Mouse (Mus musculus) stomach, embryonic 16.5 days (tissue): ENCODE results near the gene Tmem189. TPM values are rescaled to one million over a fixed set of nuclear protein-coding genes. Genes with fewer than 3 reads are reported as not detected.
"Not testable (repeated sequence)": the region's sequence is repeated elsewhere in the genome, so short reads cannot be mapped to it uniquely, and the experiment has no call there.

Experiments
- ATAC-seq: fragments of 200-750 bp; cut with Nextera tagmentation; 2 replicates; pipeline ENCODE4 v1.8.0; 2017; ENCODE audit warnings: moderate number of reproducible peaks, moderate TSS enrichment; ENCODE audit not compliant: insufficient read depth, low FRiP score
- H3K27ac ChIP-seq: fragments of 300-500 bp; sonication (generic); 2 replicates; pipeline ENCODE4 v1.5.1; 2014; ENCODE audit warnings: low read length
- H3K27me3 ChIP-seq: fragments of 300-500 bp; sonication (generic); 2 replicates; pipeline ENCODE4 v1.6.1; 2014; ENCODE audit warnings: low read length, control low read depth, mixed read lengths; ENCODE audit not compliant: control insufficient read depth, insufficient read depth
- H3K36me3 ChIP-seq: fragments of 300-500 bp; sonication (generic); 2 replicates; pipeline ENCODE4 v1.6.1; 2014; ENCODE audit warnings: low read length; ENCODE audit not compliant: control insufficient read depth, insufficient read depth
- H3K4me1 ChIP-seq: fragments of 300-500 bp; sonication (generic); 2 replicates; pipeline ENCODE4 v1.6.1; 2014; ENCODE audit warnings: low read length, control low read depth, mixed read lengths; ENCODE audit not compliant: control insufficient read depth, insufficient read depth
- H3K4me2 ChIP-seq: fragments of 300-500 bp; sonication (generic); 2 replicates; pipeline ENCODE4 v1.6.1; 2014; ENCODE audit warnings: low read depth, low read length, mixed read lengths
- H3K4me3 ChIP-seq: fragments of 300-500 bp; sonication (generic); replicated peaks from 2 replicates; pipeline ENCODE4 v1.5.1; 2014; ENCODE audit warnings: mild to moderate bottlenecking, low read length
- H3K9ac ChIP-seq: fragments of 300-500 bp; sonication (generic); 2 replicates; pipeline ENCODE4 v1.6.1; 2014; ENCODE audit warnings: low read length
- H3K9me3 ChIP-seq: fragments of 300-500 bp; sonication (generic); replicated peaks from 2 replicates; pipeline ENCODE4 v1.6.1; 2016; ENCODE audit warnings: low read length, control low read depth; ENCODE audit not compliant: control insufficient read depth
- WGBS: fragments of 180-500 bp; shearing (Covaris S2); extraction: QIAGEN DNeasy Blood & Tissue Kit; methylation state at CpG from one replicate; pipeline ENCODE4 v1.1.7; 2014; 5-methylcytosine and 5-hydroxymethylcytosine counted together
- polyA plus RNA-seq: library from polyadenylated mRNA; unstranded; fragments of >200 nt; fragmentation: Nextera tagmentation; extraction: Ambion mirVana; gene quantifications from 2 replicates; pipeline ENCODE4 v1.2.1, GENCODE M21; 2015

The Tmem189 gene
- polyA plus RNA-seq, 1 experiment from 2014 or later, result 35.7 TPM

DNA sequence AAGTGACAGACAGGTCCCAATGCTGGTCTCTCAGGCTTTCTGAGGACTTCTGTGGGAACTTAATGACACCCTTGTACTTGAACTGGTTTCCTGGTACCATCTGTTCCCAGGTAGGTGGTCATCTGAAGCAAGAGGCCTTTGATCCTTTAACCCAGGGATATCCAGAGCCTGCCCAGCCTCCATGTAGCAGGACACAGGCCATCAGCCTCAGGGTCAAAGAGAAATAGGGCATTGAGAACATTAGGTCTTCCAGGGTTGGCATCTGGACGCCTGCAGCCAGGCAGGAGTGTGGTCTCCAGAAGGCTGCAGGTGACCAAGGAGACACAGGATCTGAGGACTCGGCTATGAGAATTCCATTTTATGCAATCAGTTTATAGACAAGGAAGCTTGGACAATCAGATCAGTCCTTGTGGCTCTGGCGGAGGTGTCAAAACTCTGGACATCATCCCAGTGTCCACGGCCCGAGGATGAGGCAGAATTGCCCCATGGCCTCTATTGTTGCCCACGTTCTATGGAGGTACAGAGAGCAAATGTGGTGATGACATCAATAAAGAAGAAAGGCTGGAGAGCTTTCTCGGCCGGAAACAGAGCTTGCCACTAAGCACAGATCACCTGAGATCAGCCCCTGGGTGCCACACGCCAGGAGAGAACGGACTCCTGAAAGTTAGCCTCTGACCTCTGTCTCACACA lies 34.6 kb downstream of the Tmem189 start:
- ATAC-seq, result no peak

DNA sequence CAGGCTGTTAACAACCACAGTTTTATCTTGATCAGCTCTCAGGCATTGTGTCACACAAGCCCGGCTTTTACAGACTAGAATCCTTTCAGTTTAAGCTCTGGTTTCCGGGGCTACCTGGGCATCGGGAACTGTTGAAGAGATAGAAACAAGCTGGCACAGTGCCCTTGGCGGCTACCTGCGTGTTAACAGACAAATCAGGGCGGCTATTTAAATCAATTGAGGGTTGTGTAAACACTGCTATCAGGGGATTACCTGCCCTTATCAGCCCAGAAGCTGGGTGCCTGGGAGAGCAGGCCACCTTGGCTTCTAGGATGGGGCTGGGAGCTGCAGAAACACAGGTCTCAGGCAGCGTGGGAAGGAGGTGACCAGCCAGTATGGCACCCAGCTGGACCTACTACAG lies 36.9 kb downstream of the Tmem189 start:
- H3K4me1 ChIP-seq, result peaks cover 10% of the 10 kb centered on the region; the same call in 1 of the 2 replicates
- no peak overlapping the region for H3K4me3 ChIP-seq
- WGBS, result 59% methylated on average over 7 of the region's 7 CpGs
- no peak overlapping the region for H3K9ac ChIP-seq
- no peak for ATAC-seq
- H3K27ac ChIP-seq, result no peak overlapping the region
- H3K27me3 ChIP-seq, result no peaks in the 10 kb centered on the region
- H3K9me3 ChIP-seq, result no peaks in the 10 kb centered on the region
- H3K4me2 ChIP-seq, result no peak overlapping the region
- 0 out of 2 replicates have a peak, but pooled peaks cover 6% of the 10 kb centered on the region for H3K36me3 ChIP-seq

More for the DNA sequence above, 34.6 kb downstream of the Tmem189 start:
- Histone ChIP-seq H3K4me3 (no peak overlapping the region), H3K36me3 (0 out of 2 replicates have a peak, but pooled peaks cover 6% of the 10 kb centered on the region), H3K4me1 (peaks cover 31% of the 10 kb centered on the region), H3K27me3 (no peaks in the 10 kb centered on the region), H3K9me3 (no peaks in the 10 kb centered on the region), H3K9ac (no peak overlapping the region), H3K4me2 (no peak overlapping the region), H3K27ac (no peak overlapping the region)
- WGBS, result 87% methylated on average over 10 of the region's 10 CpGs

DNA sequence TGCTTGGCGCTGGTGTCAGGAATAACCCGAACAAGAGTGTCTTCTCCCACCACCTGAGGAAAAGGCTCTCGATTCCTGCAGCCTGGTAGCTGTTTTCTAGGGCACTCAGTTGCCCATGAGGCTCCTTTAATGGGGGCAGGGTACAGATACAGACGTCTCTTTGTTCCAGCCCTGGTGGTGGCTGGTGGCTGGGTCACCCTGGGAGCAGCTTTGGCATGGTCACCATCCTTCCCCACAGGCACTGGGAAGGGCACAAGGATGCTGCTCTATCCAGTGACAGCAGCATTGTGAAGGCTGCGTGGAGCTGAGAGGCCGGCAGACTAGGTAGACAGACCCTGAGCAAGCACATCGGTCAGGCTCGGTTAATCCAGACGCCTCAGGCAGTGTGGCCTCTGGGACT lies 38.0 kb downstream of the Tmem189 start:
- Histone ChIP-seq H3K4me1 (peaks cover 5% of the 10 kb centered on the region; the same call in 1 of the 2 replicates), H3K27me3 (no peaks in the 10 kb centered on the region), H3K4me2 (no peak overlapping the region), H3K9ac (no peak overlapping the region), H3K27ac (no peak overlapping the region), H3K4me3 (no peak overlapping the region), H3K9me3 (no peaks in the 10 kb centered on the region), H3K36me3 (0 out of 2 replicates have a peak, but pooled peaks cover 6% of the 10 kb centered on the region)
- ATAC-seq, result no peak
- WGBS, result 87% methylated on average over 9 of the region's 9 CpGs

DNA sequence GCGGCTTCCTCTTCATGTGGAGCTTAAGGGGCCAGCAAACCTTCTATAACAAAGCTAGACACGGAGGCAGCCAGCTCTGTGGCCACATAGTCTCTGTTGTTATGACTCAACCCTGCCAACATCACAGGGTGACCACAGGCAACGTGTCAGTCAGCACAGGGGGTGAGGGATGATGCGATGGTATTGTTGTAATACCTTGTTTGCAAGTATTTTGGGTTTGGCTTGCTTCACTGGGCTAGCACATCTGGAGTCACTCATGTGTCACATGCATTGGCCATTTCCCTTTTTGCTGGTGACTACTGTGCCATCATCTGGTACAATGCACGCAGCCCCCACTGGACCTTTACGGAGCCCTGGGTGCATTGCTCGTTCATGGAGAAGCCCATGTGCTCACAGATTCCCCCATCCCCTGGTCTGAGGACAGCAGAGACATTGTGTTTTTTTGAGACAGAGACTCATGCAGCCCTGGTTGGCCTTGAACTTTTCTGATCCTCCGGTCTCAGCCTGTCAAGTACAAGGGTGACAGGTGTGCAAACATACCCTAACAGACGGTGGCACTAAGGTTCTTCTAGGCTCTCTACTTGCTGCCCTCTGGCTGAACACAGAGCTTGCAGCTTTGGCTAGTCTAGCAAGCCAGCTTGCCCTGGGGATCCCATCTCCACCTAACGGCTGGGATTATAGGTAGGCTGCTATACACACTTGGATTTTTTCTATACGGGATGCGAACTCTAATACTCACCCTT lies 40.2 kb downstream of the Tmem189 start:
- Histone ChIP-seq H3K27ac (no peak overlapping the region), H3K36me3 (0 out of 2 replicates have a peak, but pooled peaks cover 6% of the 10 kb centered on the region), H3K4me2 (no peak overlapping the region), H3K27me3 (no peaks in the 10 kb centered on the region), H3K4me3 (no peak overlapping the region), H3K9me3 (no peaks in the 10 kb centered on the region), H3K9ac (no peak overlapping the region), H3K4me1 (no peaks in the 10 kb centered on the region; the same call in 1 of the 2 replicates)
- WGBS, result 81% methylated on average over 12 of the region's 12 CpGs
- ATAC-seq, result no peak

DNA sequence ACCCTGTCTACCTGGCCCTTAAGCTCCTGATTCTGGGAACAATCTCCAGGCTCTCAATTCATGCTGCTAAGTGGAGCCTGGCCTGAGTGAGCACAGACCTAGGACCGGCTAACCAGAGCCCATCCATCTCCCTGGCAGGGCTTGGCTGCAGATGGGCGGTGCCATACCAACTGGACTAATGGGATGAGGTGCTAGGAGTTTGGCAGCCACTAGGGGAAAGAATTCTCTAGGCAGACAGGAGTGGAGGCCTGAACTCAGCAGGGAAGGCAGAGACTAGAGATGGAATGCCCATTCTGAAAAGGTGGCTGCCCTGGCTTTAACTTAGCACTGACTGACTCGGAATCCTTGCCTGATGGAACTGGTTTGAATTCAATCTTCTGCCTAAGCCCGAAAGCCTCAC lies 43.2 kb downstream of the Tmem189 start:
- ATAC-seq, result no peak
- 66% methylated on average over 4 of the region's 4 CpGs for WGBS
- H3K36me3 ChIP-seq, result no peaks in the 10 kb centered on the region

DNA sequence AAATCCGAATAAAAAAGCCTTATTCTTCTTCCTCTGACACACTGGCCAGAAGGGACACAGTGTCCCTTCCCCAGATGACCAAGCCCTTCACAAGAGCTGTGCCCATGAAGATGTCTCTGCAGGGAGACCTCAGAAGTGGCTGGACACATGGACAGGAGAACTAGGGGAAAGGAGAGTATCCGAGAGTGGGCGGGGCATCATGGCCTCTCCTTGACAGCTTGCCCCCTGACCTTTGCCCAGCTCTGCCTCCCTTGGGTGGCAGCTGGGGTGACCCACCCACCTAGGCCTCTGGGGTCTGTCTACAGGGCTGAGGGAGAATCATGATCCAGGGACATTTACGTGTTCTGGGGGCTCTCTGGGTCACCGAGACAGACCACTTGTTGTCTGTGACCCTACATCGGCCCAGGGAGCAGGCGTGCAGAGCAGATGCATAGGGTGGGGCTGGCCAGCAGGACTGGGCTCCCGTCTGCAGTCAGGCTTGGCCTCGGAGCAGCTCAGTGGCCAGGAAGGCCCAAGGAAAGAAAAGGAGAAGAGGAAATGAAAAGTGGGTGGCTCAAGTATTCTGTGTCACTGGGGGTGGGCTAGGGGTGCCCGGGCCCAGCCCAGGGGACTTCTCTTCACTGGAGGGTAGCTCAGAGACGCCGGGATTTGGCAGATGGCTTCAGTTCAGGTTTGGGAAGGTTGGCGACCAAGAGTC lies 46.1 kb downstream of the Tmem189 start:
- not testable (repeated sequence) for ATAC-seq, H3K9me3 ChIP-seq, H3K4me3 ChIP-seq, H3K27me3 ChIP-seq, H3K27ac ChIP-seq, H3K9ac ChIP-seq, H3K36me3 ChIP-seq, H3K4me1 ChIP-seq, H3K4me2 ChIP-seq
- 78% methylated on average over 13 of the region's 13 CpGs for WGBS

More for the DNA sequence above, 43.2 kb downstream of the Tmem189 start:
- Histone ChIP-seq H3K4me1 (no peaks in the 10 kb centered on the region), H3K4me2 (no peak overlapping the region), H3K4me3 (no peak overlapping the region), H3K9ac (no peak overlapping the region), H3K27ac (no peak overlapping the region), H3K9me3 (no peaks in the 10 kb centered on the region), H3K27me3 (no peaks in the 10 kb centered on the region)

DNA sequence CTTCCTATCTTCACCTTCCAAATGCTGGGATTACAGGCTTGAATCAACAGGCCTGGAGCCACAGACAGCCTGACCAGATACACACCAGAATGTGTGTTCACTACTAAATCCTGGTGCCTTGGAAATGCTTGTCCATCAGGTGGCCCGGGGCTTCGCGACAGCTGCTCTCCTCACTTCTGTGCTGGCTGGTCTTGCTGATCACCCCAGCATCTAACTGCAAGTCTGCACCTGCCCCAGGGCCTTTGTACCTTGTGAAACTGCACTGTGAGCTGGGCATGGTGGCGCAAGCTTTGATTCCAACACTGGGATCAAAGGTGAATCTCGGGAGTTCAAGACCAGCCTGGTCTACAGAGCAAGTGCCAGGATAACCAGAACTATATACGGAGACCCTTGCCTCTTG lies 47.5 kb downstream of the Tmem189 start:
- Histone ChIP-seq H3K4me2 (no peak overlapping the region), H3K36me3 (no peaks in the 10 kb centered on the region), H3K4me1 (no peaks in the 10 kb centered on the region), H3K9me3 (no peaks in the 10 kb centered on the region), H3K27ac (no peak overlapping the region), H3K27me3 (no peaks in the 10 kb centered on the region), H3K4me3 (no peak overlapping the region), H3K9ac (no peak overlapping the region)
- no peak for ATAC-seq
- 88% methylated on average over 6 of the region's 6 CpGs for WGBS

DNA sequence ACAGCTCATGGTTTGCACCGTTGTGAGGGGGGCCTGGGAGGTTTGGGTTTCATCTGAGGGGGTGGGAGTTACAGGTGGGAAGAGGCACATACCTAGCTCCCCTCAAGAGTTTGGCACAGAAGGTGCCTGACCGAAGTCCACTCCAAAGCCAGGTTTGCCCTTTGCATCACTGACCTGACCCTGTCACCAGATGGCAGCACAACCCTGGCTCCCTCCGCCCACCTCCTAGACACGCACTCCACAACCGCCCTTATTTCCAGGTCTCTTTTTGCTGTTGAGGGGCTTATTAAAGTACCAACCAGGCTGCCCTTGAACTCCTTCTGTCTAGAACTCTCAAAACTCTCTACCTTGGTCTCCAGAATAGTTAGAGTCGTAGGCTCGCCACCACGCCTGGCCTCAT lies 48.3 kb downstream of the Tmem189 start:
- Histone ChIP-seq H3K27me3 (no peaks in the 10 kb centered on the region), H3K9ac (no peak overlapping the region), H3K4me3 (no peak overlapping the region), H3K36me3 (no peaks in the 10 kb centered on the region), H3K27ac (no peak overlapping the region), H3K4me2 (no peak overlapping the region), H3K9me3 (no peaks in the 10 kb centered on the region), H3K4me1 (no peaks in the 10 kb centered on the region)
- ATAC-seq, result peak; percentile 42; the same call in 1 of the 2 replicates
- WGBS, result 48% methylated on average over 8 of the region's 8 CpGs

DNA sequence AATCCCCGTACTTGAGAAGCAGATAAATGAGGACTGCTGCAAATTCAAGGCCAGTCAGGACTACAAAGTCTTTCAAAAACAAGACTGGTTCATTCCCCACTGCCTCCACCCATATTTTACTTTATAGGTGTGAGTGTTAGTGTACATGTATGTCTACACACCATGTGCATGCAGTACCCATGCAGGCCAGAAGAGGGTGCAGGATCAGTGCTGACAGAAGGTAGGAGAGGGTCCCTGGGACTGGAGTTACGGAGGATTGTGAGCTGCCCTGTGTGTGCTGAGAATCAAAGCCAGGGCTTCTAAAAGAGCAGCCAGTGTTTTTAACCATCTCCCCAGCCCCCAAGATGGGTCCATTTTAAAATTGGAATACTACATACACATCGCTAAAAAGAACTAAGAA lies 49.3 kb downstream of the Tmem189 start:
- no peak overlapping the region for H3K9ac ChIP-seq
- no peaks in the 10 kb centered on the region for H3K27me3 ChIP-seq
- no peaks in the 10 kb centered on the region for H3K9me3 ChIP-seq
- no peak overlapping the region for H3K4me3 ChIP-seq
- WGBS, result 78% methylated on average over 3 of the region's 3 CpGs
- no peak overlapping the region for H3K4me2 ChIP-seq
- H3K27ac ChIP-seq, result no peak overlapping the region
- no peaks in the 10 kb centered on the region for H3K4me1 ChIP-seq
- no peaks in the 10 kb centered on the region for H3K36me3 ChIP-seq
- ATAC-seq, result no peak
